Mouse (Mus musculus) ovary, postnatal 14 days (tissue): ENCODE results near the gene Dync1i2.

Experiments
- DNase-seq: peaks from one replicate; pipeline ENCODE4 v3.0.0; 2022; ENCODE audit warnings: low spot score

Dync1i2 gene

DNA sequence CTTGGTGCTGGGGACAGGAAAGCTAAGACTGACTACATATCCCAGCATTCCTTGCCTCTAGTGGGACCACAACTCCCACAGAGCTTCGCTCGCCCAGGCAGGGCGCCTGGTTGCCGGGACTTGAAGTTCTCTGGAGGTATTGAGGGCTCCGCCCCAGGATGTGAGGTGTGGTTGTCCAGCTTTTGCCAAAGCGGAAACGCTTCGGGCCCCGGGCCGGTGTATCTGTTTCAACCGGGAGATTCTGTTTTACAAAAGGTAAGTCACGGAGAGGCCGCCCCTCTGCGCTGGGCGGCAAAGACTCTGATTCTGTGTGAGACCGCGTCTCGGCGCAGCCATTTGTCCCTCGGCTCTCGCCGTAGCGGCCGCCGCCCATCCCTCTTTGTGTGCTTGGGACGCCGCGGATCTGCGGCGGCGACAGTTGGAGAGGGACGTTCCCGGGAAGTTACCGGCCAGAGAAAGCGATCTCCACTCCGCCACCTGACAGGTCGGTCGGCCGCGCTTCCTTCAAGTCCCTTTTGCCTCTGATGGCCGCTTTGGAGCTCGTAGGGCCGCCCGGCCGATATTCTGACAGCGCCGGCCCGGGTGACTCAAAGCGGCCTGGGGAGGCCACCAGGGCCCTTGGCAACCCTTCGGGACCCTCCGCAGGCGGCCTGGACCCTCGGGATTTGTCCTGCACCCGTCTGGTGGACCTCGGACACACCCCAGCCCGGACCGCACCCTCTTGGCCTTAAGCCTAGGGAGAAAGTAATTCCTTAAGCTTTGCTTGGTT is at the start of gene Dync1i2:
Gene Dync1i2, plus strand, starts transcription at position 116 of the 769 bp plus-strand sequence.
- DNase-seq, result peak; percentile 77

DNA sequence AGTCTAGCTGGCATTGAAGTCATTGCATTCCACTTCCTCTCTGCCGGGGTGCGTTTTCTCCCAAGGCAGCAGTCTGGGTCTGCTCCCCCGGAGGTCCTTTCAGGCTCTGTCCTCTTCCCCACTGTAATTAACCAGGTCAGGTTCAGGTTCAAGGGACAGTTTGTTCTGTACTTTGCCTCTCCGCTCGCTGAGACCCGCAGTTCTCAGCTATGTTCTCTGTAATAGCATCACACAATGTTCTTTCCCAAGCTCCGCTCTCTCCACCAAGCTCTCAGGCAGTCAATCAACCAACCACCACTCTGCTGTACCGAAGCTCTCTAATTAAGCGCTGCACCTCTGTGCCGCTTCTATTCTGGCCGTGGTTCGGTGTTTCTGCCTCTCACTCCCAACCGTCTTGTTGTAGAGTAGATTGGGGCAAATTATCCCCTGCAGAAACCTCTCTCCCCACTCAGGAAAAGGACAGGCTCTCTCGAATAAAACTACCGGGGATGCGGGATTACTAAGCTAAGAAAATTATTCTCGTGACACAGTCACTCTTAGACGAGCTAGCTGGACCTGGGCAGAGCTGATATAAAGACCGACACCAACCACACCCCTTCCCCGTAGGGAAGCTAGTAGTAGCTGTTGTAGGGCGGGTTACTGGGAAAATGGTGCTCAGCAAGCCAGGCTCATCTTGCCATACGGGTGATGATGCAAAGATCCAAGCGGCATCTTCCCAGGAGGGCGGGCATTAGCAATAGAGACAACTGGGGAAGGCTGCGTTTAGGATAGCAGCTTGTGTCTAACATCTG is 48.5 kb upstream of the Dync1i2 start:
- DNase-seq, result no peak

DNA sequence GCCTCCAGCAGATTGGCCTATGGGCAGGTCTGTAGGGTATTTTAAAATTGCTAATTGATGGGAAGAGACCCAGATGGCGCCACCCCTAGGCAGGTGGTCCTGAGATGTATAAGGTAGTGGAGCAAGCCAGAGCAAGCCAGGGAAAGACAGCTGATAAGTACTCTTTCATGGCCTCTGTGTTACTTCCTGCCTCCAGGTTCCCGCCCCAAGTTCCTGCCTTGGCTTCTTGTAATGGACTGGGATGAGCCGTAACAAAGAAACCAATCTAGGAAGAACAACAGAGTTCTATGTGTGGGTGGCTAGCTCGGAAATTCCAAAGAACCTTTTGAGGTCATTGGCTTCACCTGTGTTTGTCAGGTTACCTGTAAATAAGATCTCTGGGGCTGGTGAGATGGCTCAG is 44.3 kb upstream of the Dync1i2 start:
- no peak for DNase-seq

DNA sequence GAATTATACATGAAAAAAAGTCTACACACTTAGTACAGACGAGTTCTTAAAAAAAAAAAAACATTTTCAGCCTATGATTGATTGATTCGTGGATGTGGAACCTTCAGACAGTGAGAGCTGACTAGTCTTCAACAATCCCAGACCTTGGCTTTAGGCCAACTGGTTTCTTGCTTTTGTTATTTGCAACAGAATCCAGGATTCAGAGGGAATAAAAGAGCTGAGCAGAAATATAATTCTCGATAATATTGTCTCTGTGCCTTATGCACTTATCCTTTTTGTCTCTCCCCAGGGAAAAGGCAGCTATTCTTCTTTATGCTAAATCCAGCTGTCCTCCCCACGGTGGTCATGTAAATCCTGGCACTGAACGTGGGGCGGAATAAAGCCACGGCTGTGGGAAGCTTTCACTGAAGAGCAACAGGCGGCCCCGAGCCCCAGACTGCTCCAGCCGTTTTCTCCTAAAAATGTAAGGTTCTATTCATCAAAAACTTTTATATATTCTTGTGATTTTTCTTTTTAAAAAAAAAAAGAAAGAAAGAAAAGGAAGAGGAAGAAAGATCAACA is 43.0 kb upstream of the Dync1i2 start:
- no peak for DNase-seq

DNA sequence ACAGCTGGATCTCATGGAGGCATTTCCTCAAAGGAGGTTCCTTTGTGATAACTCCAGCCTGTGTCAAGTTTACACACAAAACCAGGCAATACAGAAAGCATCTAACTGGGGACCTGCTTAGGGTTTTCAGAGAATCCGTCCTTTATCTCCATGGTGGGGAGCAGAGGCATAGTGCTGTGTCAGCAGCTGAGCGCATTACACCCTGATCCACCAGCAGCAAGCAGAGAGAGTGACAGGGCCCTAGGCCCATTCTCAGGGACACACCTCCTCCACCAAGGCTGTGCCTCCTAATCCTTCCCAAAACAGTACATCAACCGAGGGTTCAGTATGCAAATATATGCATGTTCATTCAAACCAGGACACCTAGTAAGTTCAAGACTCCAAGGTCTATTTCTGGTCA is 38.5 kb upstream of the Dync1i2 start:
- no peak for DNase-seq

DNA sequence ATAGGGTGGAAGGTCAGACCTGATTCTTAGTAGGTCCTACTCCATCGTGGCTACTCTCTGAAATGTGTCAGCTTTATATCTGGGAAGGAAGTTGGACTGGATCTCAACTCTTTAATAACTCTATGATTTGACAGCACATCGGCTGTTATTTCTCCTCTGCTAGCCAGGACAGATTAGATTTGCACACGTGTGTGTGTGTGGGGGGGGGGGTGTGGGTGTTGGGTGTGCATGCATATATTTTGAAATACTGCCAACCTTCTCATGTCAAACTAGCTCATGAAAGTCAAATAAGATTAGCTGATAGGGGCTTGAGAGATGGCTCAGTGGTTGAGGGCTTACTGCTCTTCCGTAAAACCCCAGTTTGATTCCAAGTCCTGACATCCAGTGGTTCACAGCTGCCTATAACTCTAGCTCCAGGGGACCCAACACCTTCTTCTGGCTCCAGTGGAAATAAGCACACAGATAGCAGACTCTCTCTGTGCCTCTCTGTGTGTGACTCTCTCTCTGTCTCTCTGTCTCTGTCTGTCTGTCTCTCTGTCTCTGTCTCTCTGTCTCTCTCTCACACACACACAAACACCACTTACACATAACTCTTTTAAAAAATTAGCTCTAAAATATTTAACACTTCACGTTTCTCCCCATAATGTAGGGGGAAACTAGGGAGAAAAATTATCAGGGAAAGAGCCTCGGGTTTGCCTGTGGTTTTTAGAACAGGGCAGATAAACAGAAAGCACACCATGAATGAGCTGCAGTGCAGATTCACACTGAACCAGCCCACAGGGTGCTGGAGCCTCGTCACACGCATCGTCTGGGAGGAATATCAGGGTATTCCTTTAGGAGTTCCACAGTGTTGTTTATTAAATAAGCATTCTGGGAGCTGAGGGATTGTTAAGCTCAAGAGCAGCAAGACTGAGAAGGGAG is 34.9 kb upstream of the Dync1i2 start:
- no peak for DNase-seq

DNA sequence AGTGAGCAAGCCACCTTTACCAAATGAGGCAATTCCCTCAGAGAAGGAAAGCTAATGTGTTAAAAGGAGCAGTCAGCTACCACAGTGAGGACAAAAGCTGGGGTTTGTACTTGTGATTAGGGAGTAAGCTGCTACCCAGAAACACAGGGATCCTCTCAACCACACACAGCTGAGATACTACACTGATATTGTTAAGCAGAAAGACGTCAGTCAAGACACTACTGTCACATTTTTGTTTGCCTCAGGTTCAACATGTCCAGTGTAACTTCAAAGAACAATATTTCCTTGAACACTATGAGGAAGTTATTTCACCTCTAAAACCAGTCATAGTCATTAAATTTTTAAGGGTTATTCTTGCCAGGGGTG is 34.3 kb upstream of the Dync1i2 start:
- no peak for DNase-seq

DNA sequence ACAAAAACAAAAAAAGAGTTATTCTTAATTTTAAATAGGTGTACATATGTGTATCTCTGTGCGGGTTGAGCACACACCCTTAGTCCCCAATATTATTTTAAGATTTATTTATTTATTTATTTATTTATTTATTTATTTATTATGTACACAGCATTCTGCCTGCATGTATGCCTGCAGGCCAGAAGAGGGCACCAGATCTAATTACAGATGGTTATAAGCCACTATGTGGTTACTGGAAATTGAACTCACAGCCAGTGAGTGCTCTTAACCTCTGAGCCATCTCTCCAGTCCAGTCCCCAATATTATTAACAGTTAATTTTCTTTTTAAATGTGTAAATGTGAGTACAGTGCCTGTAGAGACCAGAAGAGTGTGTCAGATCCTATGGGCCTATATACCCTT is 33.7 kb upstream of the Dync1i2 start:
- no peak for DNase-seq

DNA sequence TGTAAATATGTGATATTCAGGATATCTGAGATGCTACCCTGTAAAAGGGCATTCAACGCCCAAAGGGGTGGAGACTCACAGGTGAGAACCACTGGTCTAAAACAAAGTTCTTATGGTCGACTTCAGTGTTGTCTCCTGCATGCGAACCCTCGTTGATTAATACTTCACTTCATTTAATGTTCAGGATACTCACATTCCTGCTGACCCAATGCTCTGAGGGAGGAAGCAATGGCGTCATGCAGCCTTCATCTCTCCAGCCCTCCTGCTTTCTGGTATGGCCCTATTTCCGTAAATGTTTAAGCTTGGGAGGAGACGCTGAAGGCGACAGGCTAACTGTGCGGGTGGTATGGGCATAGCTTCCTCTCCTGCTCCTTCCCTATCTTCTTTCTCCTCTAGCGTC is 31.8 kb upstream of the Dync1i2 start:
- DNase-seq, result no peak

DNA sequence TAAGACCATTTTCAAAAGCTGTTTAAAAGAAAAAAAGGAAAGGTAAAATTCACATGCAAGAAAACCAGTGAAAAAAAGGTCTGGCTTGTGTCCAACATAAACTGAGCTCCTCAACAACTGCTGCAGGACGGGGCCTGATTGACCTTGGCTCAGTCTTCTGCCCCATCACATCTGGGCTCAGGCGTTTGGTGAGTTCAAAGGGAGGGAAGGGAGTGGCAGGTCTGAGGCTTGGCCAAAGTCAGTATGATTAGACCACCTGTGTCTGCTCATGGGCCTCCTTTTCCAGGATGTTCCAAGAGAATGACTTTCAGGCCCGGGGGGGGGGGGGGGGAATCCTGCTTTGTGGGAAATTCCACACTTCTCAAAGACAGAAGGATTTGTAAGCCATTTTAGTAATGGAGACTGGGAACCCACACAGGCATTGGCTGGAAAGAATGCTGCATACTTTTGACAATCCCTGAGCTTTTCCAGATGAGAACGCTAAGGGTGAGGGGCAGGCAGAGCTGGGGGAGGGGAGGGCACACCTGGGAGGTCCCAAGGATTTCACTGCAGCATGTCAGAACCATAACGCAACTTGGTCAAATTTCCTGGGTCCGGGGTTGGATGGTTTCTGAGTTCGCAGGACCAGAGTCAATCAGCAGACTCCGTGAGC is 30.8 kb upstream of the Dync1i2 start:
- DNase-seq, result no peak

DNA sequence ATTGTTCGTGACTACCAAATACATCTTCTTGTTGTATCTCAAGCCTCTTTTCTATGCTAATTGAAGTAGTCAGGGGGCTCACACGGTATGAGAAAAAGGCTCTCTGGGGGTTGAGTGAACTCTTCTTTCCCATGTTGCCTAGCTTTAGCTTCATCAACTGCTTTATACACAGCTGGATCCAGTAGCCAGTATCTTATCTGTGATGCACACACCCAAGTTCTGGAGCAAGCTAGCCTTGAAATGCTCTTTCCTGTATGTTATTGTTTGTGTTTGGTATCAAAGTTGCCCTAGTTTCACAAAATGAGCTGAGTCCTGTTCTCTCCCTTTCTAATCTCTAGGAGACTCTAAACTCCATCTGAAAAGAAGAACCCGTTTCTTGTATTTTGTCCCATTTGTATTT is 23.6 kb upstream of the Dync1i2 start:
- no peak for DNase-seq

DNA sequence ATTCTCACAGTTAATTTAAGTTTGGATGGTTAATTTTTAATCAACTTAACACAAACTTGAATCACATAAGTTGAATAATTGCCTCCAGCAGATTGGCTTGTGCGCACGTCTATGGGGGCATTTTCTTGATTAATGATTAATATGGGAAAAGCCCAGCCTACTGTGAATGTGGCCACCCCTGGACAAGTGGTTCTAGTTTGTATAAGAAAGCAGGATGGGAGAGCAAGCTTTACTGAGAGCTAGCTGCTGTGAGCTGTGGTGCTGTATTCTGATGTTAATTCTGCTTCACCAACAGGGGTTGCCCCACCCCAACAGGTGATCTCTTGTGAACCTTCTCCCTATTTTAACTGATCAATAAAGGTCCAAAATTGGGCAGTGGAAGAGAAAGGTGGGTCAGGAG is 22.6 kb upstream of the Dync1i2 start:
- DNase-seq, result no peak

DNA sequence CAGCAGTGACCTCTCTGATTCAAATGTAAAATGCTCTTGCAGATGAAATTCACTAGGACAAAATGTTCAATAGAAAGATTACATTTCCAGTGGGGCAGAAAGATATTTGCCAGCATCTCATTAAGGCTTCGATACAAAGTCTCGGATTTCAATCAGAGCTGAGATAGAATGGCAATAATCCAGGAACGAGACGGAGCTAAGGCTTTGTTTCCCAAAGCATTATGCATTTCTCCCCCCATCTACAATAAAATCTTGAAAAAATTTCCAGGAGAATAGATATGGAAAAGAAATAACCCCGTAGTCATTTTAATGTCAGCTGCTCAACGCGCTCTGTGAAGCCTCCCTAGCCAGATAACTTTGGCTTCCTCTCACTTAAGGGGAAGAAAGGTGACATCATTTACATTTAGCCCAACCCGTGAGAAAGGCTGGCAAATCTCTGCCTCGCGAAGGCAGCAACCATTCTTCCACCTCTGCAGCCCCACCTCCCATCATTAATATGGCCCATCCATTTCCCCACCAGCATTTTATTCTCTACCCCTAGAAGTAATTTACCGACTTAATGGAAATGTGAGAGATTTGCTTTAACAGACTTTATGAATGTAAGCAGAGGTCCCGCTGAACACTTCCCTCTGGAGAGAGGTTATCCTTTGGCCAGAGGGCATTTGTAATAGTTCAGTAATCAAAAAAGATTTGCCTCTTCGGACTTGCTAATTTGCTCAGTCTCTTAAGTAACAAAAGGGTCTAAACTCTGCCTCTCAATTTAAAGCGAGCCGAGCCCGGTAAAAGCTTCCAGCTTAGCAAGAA is 19.9 kb upstream of the Dync1i2 start:
- no peak for DNase-seq

DNA sequence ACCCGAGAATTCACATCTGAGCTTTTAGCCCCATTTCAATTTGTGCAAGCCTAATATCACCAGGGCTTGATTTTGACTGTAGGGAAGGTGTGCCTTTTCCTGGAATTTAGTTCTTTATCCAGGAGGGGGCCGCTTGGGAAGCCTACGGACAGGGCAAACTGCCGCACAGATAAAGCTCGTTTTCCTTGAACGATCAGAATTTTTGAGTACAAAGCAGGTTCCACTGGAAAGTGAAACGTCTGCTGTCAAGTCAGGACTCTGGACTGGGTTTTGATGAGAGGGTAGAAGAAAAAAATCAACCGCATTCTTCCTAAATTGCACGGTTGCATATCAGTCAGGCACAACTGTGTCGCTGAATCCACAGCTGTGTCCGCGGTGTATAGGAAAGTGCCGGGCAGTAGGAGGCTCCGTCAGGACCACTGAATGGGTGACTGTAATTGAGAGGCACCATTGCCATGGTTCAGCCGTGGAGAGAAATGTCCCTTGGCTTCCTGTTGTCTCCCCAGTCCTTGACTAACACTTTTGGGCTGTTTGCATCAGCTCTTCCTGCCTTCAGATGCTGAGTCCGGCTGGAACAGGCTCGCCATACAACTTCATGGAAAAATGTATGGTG is 19.2 kb upstream of the Dync1i2 start:
- DNase-seq, result no peak

DNA sequence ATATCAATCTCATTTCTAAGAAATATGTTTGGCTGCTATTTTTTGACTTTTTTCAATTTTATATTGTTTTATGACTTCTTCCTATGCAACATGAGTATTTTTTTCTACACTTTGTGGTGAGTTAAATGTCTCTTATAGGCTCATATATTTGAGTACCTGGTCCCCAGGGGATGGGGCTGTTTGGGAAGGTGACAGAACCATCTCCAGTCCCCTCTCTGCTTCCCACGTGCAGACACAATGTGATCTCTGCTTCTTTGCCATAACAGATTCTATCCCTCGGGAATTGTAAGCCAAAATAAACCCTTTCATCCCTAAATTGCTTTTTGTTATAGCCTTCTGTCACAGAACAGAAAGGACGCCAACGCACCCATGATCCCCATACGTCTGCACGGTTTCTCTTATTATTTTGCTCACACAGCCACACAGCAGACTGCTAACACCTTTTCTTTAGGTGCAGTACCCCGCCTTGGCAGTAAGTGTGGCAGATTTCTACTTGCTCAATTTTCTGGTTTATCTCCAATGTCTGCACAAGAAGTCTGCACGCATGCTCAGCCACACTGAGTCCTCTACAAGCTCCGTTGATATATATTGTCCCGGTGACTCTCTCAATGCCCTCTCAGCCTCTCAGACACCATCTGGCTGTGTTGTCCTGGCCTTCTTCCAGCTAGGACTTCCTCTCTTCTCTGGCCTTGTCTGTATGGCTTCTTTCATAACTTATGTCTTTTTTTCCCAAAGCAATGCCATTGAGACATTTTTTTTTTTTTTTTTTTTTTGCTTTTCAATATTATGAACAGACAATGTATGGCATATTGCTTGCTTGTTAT is 17.2 kb upstream of the Dync1i2 start:
- no peak for DNase-seq

DNA sequence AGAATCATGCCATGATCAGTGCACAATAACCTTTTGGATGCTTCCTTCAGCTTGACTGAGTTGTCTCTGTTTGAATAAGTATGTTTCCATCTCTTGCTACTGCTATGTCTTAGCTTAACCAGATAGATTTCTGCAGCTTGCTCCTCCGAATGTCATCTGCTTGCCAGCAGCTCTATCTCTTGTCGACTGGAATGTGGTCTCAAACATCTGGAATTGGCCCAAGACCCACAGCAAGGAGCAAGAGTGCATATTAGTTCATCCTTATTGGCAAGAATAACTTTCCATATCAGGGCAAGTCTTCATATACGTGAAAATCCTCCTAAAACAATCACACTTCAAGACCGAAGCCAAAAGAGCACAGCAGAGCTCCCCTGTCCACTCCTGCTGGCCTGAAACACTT is 14.6 kb upstream of the Dync1i2 start:
- no peak for DNase-seq

DNA sequence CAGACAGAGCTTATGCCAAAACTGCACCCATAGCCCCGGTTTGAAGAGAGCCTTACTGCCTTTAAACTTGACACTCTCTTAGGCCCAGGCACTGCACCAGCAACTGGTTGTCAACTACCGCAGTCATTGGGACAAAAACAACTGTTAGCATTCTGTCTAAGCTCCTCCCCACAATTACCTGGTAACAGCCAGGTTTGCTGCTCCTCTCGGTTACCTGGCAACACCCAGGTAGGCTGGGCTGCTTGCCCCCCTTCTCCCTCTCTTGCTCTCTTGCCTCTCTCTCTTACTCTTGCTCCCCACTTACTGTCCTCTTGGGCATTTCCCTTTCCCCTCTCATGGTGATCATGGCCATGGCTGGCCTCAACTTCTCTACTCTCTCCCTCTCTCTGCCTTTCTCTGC is 12.6 kb upstream of the Dync1i2 start:
- no peak for DNase-seq

DNA sequence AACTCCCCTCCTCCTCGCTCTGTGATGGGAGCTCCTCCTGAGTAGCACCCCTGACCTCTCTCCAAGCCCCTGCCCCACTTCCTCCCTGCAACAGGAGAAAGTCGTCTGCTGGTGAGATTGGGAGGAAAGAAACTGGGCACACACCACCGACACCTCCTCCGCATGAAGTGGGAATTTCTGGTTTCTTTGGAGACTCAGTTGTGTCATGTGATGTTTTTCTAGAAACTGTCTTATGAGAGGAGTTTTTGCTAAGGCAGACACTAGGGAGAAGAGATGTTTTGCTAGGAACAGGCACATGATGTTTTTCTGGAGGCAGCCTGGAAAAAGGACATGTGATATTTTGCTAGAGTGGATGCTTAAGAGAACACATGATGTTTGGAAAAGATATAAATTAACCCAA is 11.0 kb upstream of the Dync1i2 start:
- no peak for DNase-seq

DNA sequence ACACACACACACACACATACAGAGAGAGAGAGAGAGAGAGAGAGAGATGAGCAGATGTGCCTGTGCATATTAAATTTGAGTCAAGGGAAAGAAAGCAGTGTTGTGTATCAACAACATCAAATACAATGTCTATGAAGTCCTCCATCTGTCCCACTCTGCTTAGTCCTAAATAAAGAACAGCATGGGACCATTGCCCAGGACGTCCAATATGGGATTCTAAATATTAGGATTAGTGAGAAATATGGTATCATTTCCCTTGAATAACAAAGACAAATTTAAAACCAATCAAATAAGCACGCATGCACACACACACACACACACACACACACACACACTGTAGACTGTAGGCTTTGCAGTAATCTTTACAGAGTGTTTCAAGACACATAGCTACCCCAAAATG is 9.6 kb upstream of the Dync1i2 start:
- DNase-seq, result no peak
